Comparison of ENCODE assay signal across 21 mouse cellular contexts in the genomic region with DNA sequence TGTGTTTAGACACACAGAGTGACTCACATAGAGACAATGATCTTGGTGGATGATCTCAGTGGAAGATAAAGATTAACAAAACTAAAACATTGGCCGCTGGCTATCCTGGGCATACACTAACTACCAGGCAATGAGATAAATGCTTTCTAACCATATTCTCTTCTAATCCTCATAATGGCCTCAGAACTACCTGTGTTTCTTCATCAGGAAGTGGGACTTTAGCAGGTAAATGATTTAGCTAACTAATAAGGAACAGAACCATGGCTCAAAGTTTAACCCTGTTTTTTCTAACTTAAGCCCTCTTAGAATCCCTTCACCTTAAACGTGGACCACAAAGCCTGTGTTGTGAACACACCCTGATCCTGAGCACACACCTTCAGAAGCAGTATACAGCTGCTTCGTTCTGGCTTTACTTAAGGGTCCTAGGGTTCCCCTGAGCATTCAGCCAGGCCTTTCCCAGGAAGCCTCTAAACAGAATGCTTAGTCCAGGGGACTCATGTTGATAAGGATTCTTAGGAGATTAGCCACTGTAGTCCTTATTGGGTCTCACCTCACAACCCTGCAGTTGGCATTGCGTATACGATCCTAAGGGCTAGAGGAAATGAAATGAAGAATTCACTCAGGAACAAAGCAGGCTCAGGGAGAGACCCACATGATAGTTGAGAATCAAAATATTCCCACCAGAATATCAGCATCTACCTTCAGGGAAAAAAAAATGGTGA.
"Had no signal": no experiment of that assay in that cellular context is flagged by ENCODE, and none has a peak within 500 bp of the region (broad histone marks: within the 10 kb centered on the region; RNA-seq: fewer than 3 reads in every experiment).

No protein-coding gene starts in this region.

- H3K9ac ChIP-seq: limb, embryonic 13.5 days; liver, embryonic 12.5 days; liver, embryonic 15.5 days; lung, embryonic 14.5 days; midbrain, embryonic 13.5 days; neural tube, embryonic 13.5 days; stomach, embryonic 15.5 days had no signal

- H3K27ac ChIP-seq: kidney, postnatal 0 days; layer of hippocampus, adult 2 months; limb, embryonic 10.5 days; limb, embryonic 13.5 days; liver, embryonic 12.5 days; liver, embryonic 15.5 days; macrophage; midbrain, embryonic 10.5 days; midbrain, embryonic 13.5 days; neural tube, embryonic 13.5 days; stomach, embryonic 15.5 days had no signal

- H3K4me1 ChIP-seq: stomach, embryonic 15.5 days had no signal

- H3K9me3 ChIP-seq: limb, embryonic 10.5 days; limb, embryonic 13.5 days; liver, embryonic 12.5 days; liver, embryonic 15.5 days; midbrain, embryonic 10.5 days; midbrain, embryonic 13.5 days; neural tube, embryonic 13.5 days; stomach, embryonic 15.5 days had no signal

- H3K4me2 ChIP-seq: limb, embryonic 13.5 days; liver, embryonic 12.5 days; liver, embryonic 15.5 days; lung, embryonic 14.5 days; midbrain, embryonic 13.5 days; neural tube, embryonic 13.5 days; stomach, embryonic 15.5 days had no signal

- H3K36me3 ChIP-seq: limb, embryonic 10.5 days; limb, embryonic 13.5 days; liver, embryonic 15.5 days; midbrain, embryonic 10.5 days; midbrain, embryonic 13.5 days; neural tube, embryonic 13.5 days; stomach, embryonic 15.5 days had no signal

- H3K27me3 ChIP-seq: limb, embryonic 13.5 days; liver, embryonic 12.5 days; liver, embryonic 15.5 days; midbrain, embryonic 13.5 days; neural tube, embryonic 13.5 days; stomach, embryonic 15.5 days had no signal

- ATAC-seq: liver, embryonic 12.5 days; lung, postnatal 0 days; midbrain, embryonic 13.5 days had no signal

- H3K4me3 ChIP-seq: layer of hippocampus, adult 2 months; limb, embryonic 10.5 days; limb, embryonic 13.5 days; liver, embryonic 12.5 days; liver, embryonic 15.5 days; midbrain, embryonic 10.5 days; midbrain, embryonic 13.5 days; neural tube, embryonic 13.5 days; stomach, embryonic 15.5 days had no signal

- DNase-seq: kidney, postnatal 25 days; layer of hippocampus, adult 9-11 months; layer of hippocampus, postnatal 36 days; liver; lung, embryonic 14.5 days; retina, postnatal 1 day; right cerebral cortex, postnatal 25 days; spleen, adult 18-20 months; thymus, postnatal 25 days had no signal
